In genomic region chr4:138395971-138396645, GRCm38 (mm10) we compare ENCODE assay signal across 9 mouse cellular contexts. TPM values are rescaled to one million over a fixed set of nuclear protein-coding genes. Genes with fewer than 3 reads are reported as not detected.
DNase-seq lines count a peak whose midpoint lies in the region.
"Had no signal": no experiment of that assay in that cellular context is flagged by ENCODE, and none has a peak within 500 bp of the region (broad histone marks: within the 10 kb centered on the region; RNA-seq: fewer than 3 reads in every experiment).

Gene Fam43b (minus strand): TSS chr4:138396528.

- intact Hi-C loops in heart, postnatal 10 days (cut with DNase I) = no loop called here

- H3K4me1 ChIP-seq in embryonic facial prominence, embryonic 10.5 days = peaks cover 23% of the 10 kb centered on the region
- peaks cover 25% of the 10 kb centered on the region for H3K4me1 ChIP-seq in midbrain, embryonic 10.5 days

- peak within 1 kb of the TSS; percentile 53 for H3K4me3 ChIP-seq in embryonic facial prominence, embryonic 10.5 days
- H3K4me3 ChIP-seq in midbrain, embryonic 10.5 days = peak within 1 kb of the TSS; percentile 55

- 1% methylated on average over 46 of the region's 46 CpGs for WGBS in embryonic facial prominence, embryonic 10.5 days
- WGBS in midbrain, embryonic 10.5 days = under 1% methylated on average over 45 of the region's 46 CpGs

- H3K27me3 ChIP-seq in embryonic facial prominence, embryonic 10.5 days (replicated peaks; ENCODE audit: low read depth, poor library complexity, severe bottlenecking) = peaks cover 93% of the 10 kb centered on the region
- peaks cover 89% of the 10 kb centered on the region for H3K27me3 ChIP-seq in midbrain, embryonic 10.5 days (ENCODE audit: low read depth, poor library complexity, severe bottlenecking)

- no peak within 1 kb of the TSS for H3K27ac ChIP-seq in embryonic facial prominence, embryonic 10.5 days (replicated peaks)
- H3K27ac ChIP-seq in midbrain, embryonic 10.5 days (replicated peaks) = no peak within 1 kb of the TSS

- DNase-seq in urinary bladder, postnatal 14 days (ENCODE audit: low spot score) = peak; percentile 11
- no peak for DNase-seq in urinary bladder, adult 2 months (ENCODE audit: low spot score)
- peak; percentile 71 for DNase-seq in embryonic facial prominence, embryonic 10.5 days (ENCODE audit: low spot score)
- peak; percentile 34 to 52 for DNase-seq in heart, postnatal 10 days
- DNase-seq in layer of hippocampus, postnatal 14 days (ENCODE audit: low spot score in 2 of 2) = peak; percentile 72 to 75
- peak; percentile 36 for DNase-seq in midbrain, embryonic 10.5 days (ENCODE audit: low spot score)
- no peak for DNase-seq in spleen, postnatal 36 days (ENCODE audit: low spot score in 2 of 2)
- no peak for DNase-seq in ovary, postnatal 14 days (ENCODE audit: low spot score)

- H3K36me3 ChIP-seq in embryonic facial prominence, embryonic 10.5 days (replicated peaks) = no peaks in the 10 kb centered on the region
- H3K36me3 ChIP-seq in midbrain, embryonic 10.5 days = no peaks in the 10 kb centered on the region

- H3K9me3 ChIP-seq in embryonic facial prominence, embryonic 10.5 days = no peaks in the 10 kb centered on the region
- no peaks in the 10 kb centered on the region for H3K9me3 ChIP-seq in midbrain, embryonic 10.5 days (replicated peaks)

RNA-seq across cellular contexts. Expression of gene Fam43b, which starts in this region (rescaled TPM):
- polyA plus RNA-seq in urinary bladder, adult 2 months (2012; rRNA removed) = 0.04 TPM in 1 of 2 replicates, not detected in the other
- polyA plus RNA-seq in embryonic facial prominence, embryonic 10.5 days (2016; fragmentation: Nextera tagmentation; extraction: Ambion mirVana) = 0.13 TPM in 1 of 2 replicates, not detected in the other
- total RNA-seq in heart, postnatal 10 days (2021) = not detected
- 10 to 100 TPM; 24.2 to 24.3 TPM for total RNA-seq in layer of hippocampus, postnatal 14 days (2021)
- polyA plus RNA-seq in midbrain, embryonic 10.5 days (2016; fragmentation: Nextera tagmentation; extraction: Ambion mirVana) = 0.06 TPM in 1 of 2 replicates, not detected in the other
- total RNA-seq: neutrophil, adult 5-6 weeks had no signal

Comparison
In these comparisons a context has a peak if more than half of its experiments do, and no peak if none do; other contexts are left out.
1. RNA of gene Fam43b (total RNA-seq): 24.2 to 24.3 TPM in layer of hippocampus, postnatal 14 days; not detected in heart, postnatal 10 days; every median in the first group is over 10 times any median in the second.
2. DNase-seq: peak in urinary bladder, postnatal 14 days (single experiment) and layer of hippocampus, postnatal 14 days (2 of 2); none in urinary bladder, adult 2 months (single experiment), spleen, postnatal 36 days (0 of 2) and ovary, postnatal 14 days (single experiment).
3. Peak in DNase-seq and H3K4me3 ChIP-seq in embryonic facial prominence, embryonic 10.5 days; RNA of the gene not detected or under 1 TPM.
4. Peak in DNase-seq in heart, postnatal 10 days; RNA of the gene not detected or under 1 TPM.
5. Peak in DNase-seq and H3K4me3 ChIP-seq in midbrain, embryonic 10.5 days; RNA of the gene not detected or under 1 TPM.